Mouse (Mus musculus) G1E (cell line): ENCODE results near the gene Ebpl. TPM values are rescaled to one million over a fixed set of nuclear protein-coding genes. Genes with fewer than 3 reads are reported as not detected.
A peak's percentile ranks its signal among the peaks of the same experiment; 100 is the strongest.

Experiments
- ATAC-seq: 2 replicates; pipeline ENCODE4 v1.8.0; 2016; ENCODE audit warnings: mild to moderate bottlenecking; ENCODE audit not compliant: insufficient number of reproducible peaks, poor library complexity, low FRiP score, severe bottlenecking; ENCODE audit errors: extremely low read depth
- DNase-seq: peaks from one replicate; pipeline ENCODE4 v3.0.0; 2012; ENCODE audit warnings: low spot score
- H3K27me3 ChIP-seq: 2 replicates; pipeline ENCODE4 v1.6.1; 2012; ENCODE audit warnings: mild to moderate bottlenecking, low read length, inconsistent platforms; ENCODE audit not compliant: insufficient read depth
- H3K36me3 ChIP-seq: replicated peaks from 2 replicates; pipeline ENCODE3; 2012; ENCODE audit warnings: mild to moderate bottlenecking, inconsistent platforms
- H3K4me1 ChIP-seq: 2 replicates; pipeline ENCODE4 v1.6.1; 2012; ENCODE audit warnings: low read depth, low read length, inconsistent platforms, mixed read lengths; ENCODE audit not compliant: insufficient read depth
- H3K4me3 ChIP-seq: 2 replicates; pipeline ENCODE4 v1.5.1; 2012; ENCODE audit warnings: low read depth, mild to moderate bottlenecking, inconsistent platforms, low read length, moderate library complexity, mixed read lengths
- H3K9me3 ChIP-seq: replicated peaks from 2 replicates; pipeline ENCODE4 v1.6.1; 2012; ENCODE audit warnings: inconsistent platforms
- CTCF ChIP-seq: IDR thresholded peaks from 2 replicates; pipeline ENCODE4 v1.5.1; 2012; ENCODE audit warnings: low read depth, low read length, inconsistent platforms, mixed read lengths
- GATA1 ChIP-seq: IDR thresholded peaks from 2 replicates; pipeline ENCODE4 v1.6.1; 2012; ENCODE audit warnings: borderline replicate concordance, low read length, inconsistent platforms, mixed read lengths
- GATA2 ChIP-seq: IDR thresholded peaks from 2 replicates; pipeline ENCODE4 v1.6.1; 2012; ENCODE audit warnings: low read depth, low read length, inconsistent platforms, borderline replicate concordance
- POLR2AphosphoS5 ChIP-seq: IDR thresholded peaks from 2 replicates; pipeline ENCODE4 v1.6.1; 2012; ENCODE audit warnings: low read depth, low read length, inconsistent platforms; ENCODE audit not compliant: insufficient replicate concordance
- TAL1 ChIP-seq: conservative IDR thresholded peaks from 2 replicates; pipeline ENCODE4 v1.6.1; 2012; ENCODE audit warnings: low read depth, low read length, inconsistent platforms, mixed read lengths
- polyA plus RNA-seq: library from polyadenylated mRNA; stranded (reverse); fragments of >175 nt; gene quantifications from 2 replicates; pipeline ENCODE4 v1.2.3, GENCODE M21; 2012
- total RNA-seq, 2 experiments: library from RNA; stranded (forward) in 1 of 2; stranded (reverse) in 1 of 2; fragments of 200-1000 nt in 1 of 2; fragments of >200 nt in 1 of 2; fragmentation: Nextera tagmentation in 1 of 2; gene quantifications; 2 replicates each; pipeline ENCODE4 v1.2.3; 2014 to 2017

Gene Ebpl
- 1.8 and 3.5 TPM in 2 replicates for total RNA-seq (2014; fragmentation: Nextera tagmentation)
- total RNA-seq (2017) = 1.9 and 2.8 TPM in 2 replicates
- polyA plus RNA-seq = 0.52 and 0.76 TPM in 2 replicates

DNA sequence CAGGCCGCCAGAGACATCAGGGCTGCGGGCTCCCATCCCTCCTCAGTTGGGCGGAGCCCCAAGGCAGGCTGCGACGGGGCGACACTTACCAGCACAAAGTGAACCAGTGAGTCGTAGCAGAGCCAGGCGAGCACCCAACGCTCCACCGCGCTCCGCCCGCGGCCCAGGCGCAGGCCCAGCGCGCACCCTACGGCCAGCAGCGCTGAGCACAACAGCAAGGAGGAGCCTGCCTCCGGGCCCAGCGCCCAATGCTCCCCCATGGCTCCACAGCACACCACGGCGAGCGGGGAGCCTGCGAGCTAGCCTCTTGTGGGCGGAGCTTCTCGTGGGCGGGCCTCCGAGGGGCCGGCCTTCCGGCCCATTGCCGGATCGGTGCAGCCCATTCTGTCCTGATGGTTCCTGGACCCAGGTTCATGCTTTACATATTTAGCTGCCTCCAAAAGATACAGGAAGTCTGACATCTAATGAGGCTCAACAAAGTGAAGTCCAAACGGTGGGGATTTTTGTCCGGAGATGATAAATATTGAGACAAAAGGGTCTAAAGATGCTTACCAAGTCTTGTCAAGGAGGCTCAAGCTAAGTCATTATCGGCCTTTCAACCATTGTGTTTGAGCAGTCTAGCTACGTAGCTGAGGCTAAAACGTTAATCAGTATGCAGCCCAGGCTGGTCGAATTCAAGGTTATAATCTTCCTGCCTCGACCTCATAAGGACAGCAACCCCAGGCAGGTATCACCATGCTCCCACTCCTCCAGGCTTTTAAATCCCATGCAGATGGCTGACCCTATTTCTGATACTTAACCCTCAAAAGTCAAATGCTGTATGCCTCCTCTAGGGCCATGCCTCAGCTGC, at the start of gene Ebpl:
Gene Ebpl (minus strand): TSS at position 309 of the 850 bp plus-strand sequence.
- no peak for TF ChIP-seq TAL1
- no peak for TF ChIP-seq POLR2AphosphoS5
- TF ChIP-seq GATA1 = no peak
- no peak for TF ChIP-seq GATA2
- no peak for TF ChIP-seq CTCF
- H3K27me3 ChIP-seq = no peaks in the 10 kb centered on the region
- DNase-seq = peak; percentile 78
- peaks cover 31% of the 10 kb centered on the region for H3K36me3 ChIP-seq
- peak; percentile 87 for ATAC-seq
- H3K4me3 ChIP-seq = peak within 1 kb of the TSS; percentile 78
- no peaks in the 10 kb centered on the region for H3K9me3 ChIP-seq
- H3K4me1 ChIP-seq = peaks cover 17% of the 10 kb centered on the region

DNA sequence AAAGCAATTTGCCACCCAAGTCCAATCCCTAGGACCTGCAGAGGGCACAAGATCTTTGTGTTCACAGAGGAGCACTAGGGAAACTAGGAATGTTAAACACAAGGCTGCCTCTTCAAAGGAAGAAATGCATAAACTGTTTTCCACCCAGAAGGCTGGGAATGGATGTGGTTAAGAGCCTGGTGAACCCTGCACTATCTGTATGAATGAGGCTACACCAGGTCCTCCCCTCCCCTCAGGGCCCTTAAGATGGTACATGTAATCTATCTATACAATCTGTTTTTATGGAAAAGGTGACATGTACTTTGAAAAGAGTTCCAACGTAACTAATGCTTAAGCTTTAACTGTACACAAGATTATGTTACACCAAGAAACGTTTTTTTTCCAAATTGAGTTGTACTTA, 49.8 kb upstream of the Ebpl start:
- DNase-seq (no peak), ATAC-seq (no peak)
- Histone ChIP-seq H3K4me1 (peaks cover 35% of the 10 kb centered on the region), H3K27me3 (no peaks in the 10 kb centered on the region), H3K36me3 (peaks cover 14% of the 10 kb centered on the region), H3K9me3 (no peaks in the 10 kb centered on the region), H3K4me3 (no peak overlapping the region)
- TF ChIP-seq POLR2AphosphoS5 (no peak), GATA1 (no peak), GATA2 (no peak), TAL1 (no peak), CTCF (no peak)

DNA sequence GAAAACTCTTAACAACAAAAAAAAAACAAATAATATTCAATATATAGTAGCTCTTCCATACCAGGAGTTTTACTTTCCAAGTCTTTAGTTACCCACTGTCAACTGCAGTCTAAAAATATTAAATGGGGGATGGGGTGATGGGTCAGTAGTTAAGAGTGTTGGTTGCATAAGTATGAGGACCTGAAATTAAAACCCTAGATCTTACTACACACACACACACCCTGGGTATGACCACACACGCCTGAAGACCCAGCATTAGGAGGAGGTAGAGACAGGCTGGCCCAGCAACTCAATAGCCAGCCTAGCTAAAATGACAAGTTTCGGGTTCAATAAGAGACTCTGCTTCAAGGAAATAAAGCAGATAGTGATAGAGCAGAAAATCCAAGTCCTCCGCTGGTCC, 46.8 kb upstream of the Ebpl start:
- Histone ChIP-seq H3K4me1 (peaks cover 32% of the 10 kb centered on the region), H3K4me3 (no peak overlapping the region), H3K27me3 (no peaks in the 10 kb centered on the region), H3K9me3 (no peaks in the 10 kb centered on the region), H3K36me3 (peaks cover 24% of the 10 kb centered on the region)
- DNase-seq = no peak
- no peak for ATAC-seq
- no peak for TF ChIP-seq GATA1
- TF ChIP-seq CTCF = no peak
- no peak for TF ChIP-seq GATA2
- no peak for TF ChIP-seq TAL1
- TF ChIP-seq POLR2AphosphoS5 = no peak

GRCm38 (mm10) chr14:61405761-61406160, 45.5 kb upstream of the Ebpl start:
- Histone ChIP-seq H3K36me3 (peaks cover 31% of the 10 kb centered on the region), H3K4me1 (peaks cover 29% of the 10 kb centered on the region), H3K4me3 (no peak overlapping the region), H3K27me3 (no peaks in the 10 kb centered on the region), H3K9me3 (no peaks in the 10 kb centered on the region)
- ATAC-seq (no peak), DNase-seq (no peak)
- TF ChIP-seq TAL1 = no peak
- TF ChIP-seq POLR2AphosphoS5 = no peak

DNA sequence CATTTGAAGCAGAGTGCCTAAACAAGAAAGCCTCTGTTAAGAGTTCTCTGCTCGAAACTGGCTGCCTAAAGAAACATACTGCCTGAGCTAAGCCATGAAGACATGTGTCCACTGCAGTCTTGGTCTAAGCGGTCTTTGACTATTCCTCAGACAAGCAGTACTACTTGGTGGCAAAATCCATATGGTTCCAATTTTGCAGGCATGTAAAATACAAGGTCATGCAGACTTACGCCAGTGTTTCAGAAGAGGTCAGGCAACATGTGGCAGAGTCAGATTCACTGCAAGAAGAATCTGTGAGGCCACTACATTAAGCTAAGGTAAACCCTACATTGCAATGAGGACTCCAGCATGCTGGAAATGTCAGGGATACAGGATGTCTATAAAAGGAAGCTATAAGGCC, 44.7 kb upstream of the Ebpl start:
- Histone ChIP-seq H3K4me3 (no peak overlapping the region), H3K36me3 (peaks cover 38% of the 10 kb centered on the region), H3K4me1 (peaks cover 22% of the 10 kb centered on the region), H3K27me3 (no peaks in the 10 kb centered on the region), H3K9me3 (no peaks in the 10 kb centered on the region)
- TF ChIP-seq POLR2AphosphoS5 (no peak), TAL1 (no peak), CTCF (no peak), GATA2 (no peak), GATA1 (no peak)
- no peak for ATAC-seq
- no peak for DNase-seq

- H3K4me1 ChIP-seq = peaks cover 3% of the 10 kb centered on the region; the same call in 1 of the 2 replicates
- H3K36me3 ChIP-seq = peaks cover 48% of the 10 kb centered on the region
- H3K4me3 ChIP-seq = no peak overlapping the region
- TF ChIP-seq TAL1 = no peak
- TF ChIP-seq GATA2 = no peak
- TF ChIP-seq POLR2AphosphoS5 = no peak
- no peak for TF ChIP-seq CTCF
- no peak for TF ChIP-seq GATA1
- H3K27me3 ChIP-seq = no peaks in the 10 kb centered on the region
- ATAC-seq (no peak), DNase-seq (no peak)
- no peaks in the 10 kb centered on the region for H3K9me3 ChIP-seq
Observed at GRCm38 (mm10) chr14:61394745-61395144, 34.5 kb upstream of the Ebpl start.
